Mouse (Mus musculus) layer of hippocampus, postnatal 25 days (tissue): ENCODE measurements around the gene Olfr697. TPM values are rescaled to one million over a fixed set of nuclear protein-coding genes. Genes with fewer than 3 reads are reported as not detected.
"Not testable (repeated sequence)": the region's sequence is repeated elsewhere in the genome, so short reads cannot be mapped to it uniquely, and the experiment has no call there.

Source experiments
- DNase-seq, 2 experiments: peaks; one replicate each; pipeline ENCODE4 v3.0.0; 2022; ENCODE audit warnings: mixed read lengths in 2 of 2, low spot score in 1 of 2; ENCODE audit errors: extremely low spot score in 1 of 2
- total RNA-seq, 2 experiments: library from RNA; stranded (reverse); gene quantifications; 2 replicates each; pipeline ENCODE4 v1.2.3; 2021

The Olfr697 gene
- total RNA-seq: not detected

DNA sequence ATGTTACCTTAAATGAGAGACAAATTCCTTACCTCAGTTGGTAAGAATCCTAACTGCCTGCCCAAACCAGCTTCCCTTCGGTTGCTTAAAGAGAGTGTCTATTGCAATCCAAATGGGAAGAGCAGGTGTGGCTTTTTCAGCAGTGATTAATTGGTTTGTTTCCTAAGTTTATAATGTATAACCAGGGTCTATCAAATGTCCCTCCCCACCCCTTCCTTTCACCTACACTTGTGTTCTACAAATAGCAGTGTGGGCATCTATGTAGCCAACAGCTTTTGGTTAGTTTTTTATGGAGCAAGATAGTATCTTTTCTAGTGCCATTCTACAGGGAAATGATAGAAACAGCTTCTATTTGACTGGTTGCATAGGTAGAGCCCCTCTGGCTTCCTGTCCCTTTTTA lies at the start of gene Olfr697:
Gene Olfr697 (minus strand): TSS at position 101 of the 400 bp plus-strand sequence.
- DNase-seq: no peak

DNA sequence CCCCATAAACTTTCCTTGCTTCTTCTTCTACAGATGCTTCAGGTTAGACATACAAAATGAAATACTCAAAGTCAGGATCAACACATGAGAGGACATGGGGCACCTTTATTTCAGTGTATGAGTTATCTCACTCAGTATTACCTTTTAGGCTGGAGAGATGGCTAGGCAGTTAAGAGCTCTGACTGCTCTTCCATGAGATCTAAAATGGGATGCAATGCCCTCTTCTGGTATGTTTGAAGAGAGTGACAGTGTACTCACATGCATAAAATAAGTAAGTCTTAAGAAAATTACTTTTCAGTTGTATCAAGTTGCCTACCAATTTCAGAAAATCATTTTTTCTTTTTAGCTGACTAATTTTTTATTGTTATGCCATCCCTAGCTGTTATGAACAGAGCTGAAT lies 46.1 kb upstream of the Olfr697 start:
- DNase-seq: no peak

DNA sequence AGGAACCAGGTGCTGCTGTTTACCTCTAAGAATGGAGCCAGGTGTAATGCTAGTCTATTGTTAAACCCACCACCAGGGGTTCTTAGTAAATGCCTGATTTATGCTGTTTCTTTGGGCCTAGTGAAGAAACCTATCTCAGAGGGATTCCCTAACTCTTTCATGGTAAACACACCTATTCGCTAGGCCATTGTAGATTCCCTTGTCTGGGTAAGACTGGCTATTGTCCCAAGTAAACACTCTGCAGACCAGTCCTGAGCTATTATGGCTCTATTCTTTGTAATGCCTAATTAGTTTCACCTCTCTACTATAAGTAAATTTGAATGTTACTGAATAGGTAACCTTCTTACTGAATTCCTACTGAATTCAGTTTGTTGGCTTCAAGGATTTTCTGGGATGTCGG lies 18.8 kb upstream of the Olfr697 start:
- DNase-seq: not testable (repeated sequence)

DNA sequence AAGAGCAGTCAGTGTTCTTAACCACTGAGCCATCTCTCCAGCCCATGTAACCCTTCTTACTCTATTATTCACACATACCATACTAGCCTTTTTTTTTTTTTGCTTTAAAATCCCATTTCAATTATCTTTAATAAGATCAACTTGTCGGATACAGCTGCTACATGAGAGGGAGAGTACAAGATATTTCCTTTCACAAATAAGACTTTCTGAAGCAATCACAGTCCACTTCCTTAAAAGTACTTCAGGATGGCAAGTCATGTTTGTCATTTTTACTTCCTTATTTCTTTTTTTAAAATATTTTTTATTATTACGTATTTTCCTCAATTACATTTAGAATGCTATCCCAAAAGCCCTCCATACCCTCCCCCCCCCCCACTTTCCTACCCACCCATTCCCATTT lies 16.6 kb upstream of the Olfr697 start:
- DNase-seq: no peak

DNA sequence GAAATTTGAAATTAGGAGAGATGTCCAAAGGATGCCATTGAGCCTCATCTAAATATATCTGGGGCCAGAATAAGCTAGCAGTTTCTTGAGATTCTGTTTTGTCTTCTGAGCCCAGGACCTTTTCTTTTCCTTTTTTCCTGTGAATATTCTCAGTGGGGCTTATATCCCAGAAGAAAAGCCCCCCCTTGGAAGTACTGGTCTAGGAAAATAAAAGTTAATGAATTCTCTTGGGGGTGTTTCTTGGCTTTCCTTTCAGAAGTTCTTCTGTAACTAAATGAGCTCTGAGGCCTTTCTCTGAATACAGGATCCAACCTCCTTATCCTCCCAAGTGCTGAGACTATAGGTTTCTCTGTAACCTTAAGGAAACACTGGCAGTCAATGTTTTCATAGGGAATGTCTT lies 13.1 kb upstream of the Olfr697 start, which contains the start of gene Olfr698:
Gene Olfr698 (minus strand): TSS at position 101 of the 400 bp plus-strand sequence.
- no peak for DNase-seq

DNA sequence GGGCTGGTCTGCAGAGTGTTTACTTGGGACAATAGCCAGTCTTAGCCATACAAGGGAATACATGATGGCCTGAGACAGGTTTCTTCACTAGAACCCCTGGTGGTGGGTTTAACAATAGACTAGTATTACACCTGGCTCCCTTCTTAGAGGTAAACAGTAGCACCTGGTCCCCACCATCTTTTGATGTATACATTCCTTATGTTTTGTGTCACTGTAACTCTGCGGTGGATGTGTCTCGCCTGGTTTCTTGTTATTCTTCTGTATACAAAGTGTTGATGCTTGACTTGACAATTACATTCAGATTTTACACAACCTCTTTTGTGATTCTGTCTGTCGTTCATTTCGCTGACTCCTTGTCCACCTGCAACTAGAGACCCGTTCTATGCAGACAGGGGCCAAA lies 3.6 kb upstream of the Olfr697 start:
- no peak for DNase-seq

DNA sequence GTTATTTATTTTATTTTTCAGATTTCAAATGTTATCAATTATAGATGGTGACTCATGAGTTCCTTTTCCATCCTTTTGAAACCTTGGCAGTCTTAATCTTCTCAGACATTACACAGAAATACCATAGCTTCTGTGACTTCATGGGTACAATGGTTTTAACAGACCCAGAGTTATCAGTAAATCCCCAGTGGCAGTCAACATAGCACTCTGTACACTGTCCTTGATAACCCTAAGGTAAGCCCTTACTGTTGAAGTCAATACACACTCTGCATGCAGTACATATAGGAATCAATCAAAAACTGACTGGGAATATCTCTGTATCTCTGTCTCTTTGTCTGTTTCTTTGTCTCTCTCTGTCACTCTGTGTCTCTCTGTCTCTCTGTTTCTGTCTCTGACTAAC lies 5.2 kb downstream of the Olfr697 start:
- DNase-seq: no peak

DNA sequence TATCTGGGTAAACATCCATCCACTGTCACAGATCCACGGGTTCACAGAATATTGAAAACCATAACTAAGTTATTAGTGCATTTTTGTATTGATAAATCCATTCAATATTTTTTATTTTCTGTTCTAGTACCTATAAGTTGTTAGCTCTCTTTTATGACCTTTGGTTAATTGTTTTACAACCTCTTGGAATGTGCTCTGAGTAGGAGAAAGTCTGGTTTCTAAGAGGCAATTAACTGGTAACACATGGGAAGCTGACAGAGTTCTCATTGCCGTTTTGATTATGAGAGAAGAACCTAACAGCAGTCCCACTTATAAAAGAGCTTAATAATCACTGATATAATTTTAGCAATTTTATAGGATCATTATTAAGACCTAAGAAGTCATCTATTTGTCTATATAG lies 8.5 kb downstream of the Olfr697 start:
- DNase-seq: no peak

DNA sequence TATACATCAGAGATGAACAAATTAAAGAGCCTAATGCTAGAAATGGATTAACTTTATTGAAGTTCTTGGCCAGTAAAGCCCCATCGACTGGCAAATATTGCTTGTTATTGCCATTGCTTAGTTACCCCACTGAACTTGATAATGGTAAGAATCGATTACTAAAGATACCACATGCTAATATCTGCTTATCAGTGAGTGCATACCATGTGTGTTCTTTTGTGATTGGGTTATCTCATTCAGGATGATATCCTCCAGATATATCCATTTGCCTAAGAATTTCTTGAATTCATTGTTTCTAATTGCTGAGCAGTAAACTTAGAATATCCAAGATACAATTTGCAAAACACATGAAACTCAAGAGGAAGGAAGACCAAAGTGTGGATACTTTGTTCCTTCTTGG lies 16.6 kb downstream of the Olfr697 start:
- DNase-seq: not testable (repeated sequence)

DNA sequence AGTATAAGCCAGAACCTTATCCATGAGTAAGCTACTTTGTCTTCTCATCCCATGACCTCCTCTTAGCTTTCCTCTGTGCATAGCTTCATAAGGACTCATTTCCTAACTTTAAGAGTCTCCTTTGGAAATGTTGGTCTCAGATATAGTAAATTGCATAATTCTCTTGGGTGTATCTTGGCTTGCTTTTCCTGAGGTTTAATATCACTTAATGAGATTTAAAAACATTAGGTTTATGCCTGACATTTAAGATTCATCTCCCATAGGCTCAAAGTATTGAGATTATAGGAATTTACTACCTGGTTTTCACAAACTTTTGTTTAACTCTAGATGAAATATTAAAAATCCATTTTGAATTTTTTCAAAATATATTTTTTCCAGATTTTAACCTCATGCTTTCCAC lies 25.9 kb downstream of the Olfr697 start, which contains the start of gene Olfr695:
Gene Olfr695 (minus strand): TSS at position 101 of the 400 bp plus-strand sequence.
- DNase-seq: no peak

DNA sequence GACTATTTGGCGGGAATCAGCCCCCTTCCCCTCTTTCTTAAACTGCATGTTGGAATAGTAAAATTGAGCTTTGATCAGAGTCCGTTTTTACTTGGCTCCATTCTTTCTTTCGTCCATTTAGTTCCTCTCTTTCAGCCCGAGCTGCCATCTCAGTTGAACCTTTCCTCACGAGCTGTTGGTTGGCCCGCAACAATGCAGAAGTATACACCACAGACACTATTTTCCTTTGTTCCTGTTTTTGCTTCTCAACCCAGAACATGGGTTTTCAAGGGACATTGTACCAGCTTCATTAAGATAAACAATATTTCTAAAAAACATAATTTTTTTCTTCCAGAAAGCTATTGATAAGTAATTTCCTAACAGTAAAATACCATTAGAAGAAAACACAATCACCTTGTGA lies 30.8 kb downstream of the Olfr697 start:
- no peak for DNase-seq

DNA sequence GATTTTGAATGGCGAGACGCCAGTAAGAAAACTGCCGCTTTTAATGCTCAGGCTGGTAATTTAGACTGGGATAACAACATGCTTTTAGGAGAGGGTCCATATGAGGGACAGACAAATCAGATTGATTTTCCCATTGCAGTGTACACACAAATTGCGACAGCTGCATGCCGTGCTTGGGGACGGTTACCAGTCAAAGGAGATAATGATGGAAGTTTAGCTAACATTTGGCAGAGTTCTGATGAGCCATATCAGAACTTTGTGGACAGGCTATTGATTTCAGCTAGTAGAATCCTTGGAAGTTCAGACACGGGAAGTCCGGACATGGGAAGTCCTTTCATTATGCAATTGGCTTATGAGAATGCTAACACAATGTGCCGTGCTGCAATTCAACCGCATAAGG lies 34.5 kb downstream of the Olfr697 start:
- DNase-seq: not testable (repeated sequence)

DNA sequence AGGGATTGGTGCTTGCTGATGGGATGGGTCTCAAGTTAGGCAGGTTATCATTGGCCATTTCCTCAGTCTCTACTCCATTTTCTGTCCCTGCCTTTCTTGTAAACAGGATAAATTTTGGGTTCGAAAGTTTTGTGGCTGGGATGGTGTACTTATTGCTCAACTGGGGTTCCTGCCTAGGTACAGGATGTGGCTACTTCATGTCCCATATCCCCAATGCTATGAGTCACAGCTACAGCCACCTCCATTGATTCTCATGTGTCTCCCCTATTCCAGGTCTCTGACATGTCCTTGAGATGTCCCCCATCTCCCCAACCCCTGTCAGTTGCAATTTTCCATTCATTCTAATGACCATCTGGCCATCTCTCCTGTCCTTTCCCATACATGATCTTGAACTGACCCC lies 45.4 kb downstream of the Olfr697 start:
- no peak for DNase-seq

DNA sequence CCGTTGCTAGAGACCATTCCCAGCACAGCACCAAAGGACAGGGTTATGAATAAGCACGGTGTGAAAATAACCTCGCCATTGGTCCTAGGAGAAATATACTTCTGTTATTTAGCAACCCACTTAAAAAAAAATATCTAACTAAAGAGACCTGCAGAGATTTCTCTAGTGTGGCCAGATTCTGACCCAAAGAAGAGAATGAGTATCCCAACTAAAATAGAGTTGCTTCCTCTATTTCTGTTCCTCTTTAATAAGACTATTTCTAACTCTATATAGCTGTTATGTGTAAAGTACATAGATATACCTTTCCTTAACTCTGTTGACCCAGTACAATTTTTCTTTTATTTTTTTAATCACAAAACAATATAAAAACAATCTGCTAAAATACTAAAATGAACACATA lies 49.3 kb downstream of the Olfr697 start:
- DNase-seq: no peak

DNA sequence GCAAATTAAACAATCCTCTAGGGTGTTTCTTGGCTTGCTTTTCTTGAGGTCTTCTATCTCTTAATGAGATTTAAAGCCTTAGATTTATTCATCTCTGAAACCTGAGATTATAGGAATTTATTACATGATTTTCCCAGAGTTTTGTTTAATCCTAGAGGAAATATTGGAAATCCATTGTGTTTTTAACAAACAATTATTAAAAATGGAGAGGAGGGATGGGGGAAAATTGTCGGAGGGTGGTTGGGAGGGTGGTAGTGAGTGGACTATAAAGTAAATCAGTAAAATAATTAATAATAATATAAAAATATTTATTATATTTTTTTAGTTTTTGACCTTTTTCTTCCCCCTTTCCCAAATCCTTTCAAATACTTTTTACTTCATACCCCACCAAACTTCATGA lies 50.5 kb downstream of the Olfr697 start, which contains the start of gene Olfr694:
Gene Olfr694 (minus strand): TSS at position 101 of the 400 bp plus-strand sequence.
- DNase-seq: no peak

Other genes starting within 250 kb of the Olfr697 start
- not detected for gene Olfr693, start 61.9 kb downstream of the Olfr697 start, total RNA-seq
- not detected for gene Olfr694, start 50.6 kb downstream of the Olfr697 start, total RNA-seq
- not detected for gene Olfr695, start 26.0 kb downstream of the Olfr697 start, total RNA-seq
- gene Olfr698, start 13.0 kb upstream of the Olfr697 start, total RNA-seq: not detected
- gene Olfr699, start 50.8 kb upstream of the Olfr697 start, total RNA-seq: not detected
- not detected for gene Olfr700, start 66.4 kb upstream of the Olfr697 start, total RNA-seq
- not detected for gene Olfr701, start 71.7 kb upstream of the Olfr697 start, total RNA-seq
- not detected for gene Olfr702, start 91.5 kb upstream of the Olfr697 start, total RNA-seq
- not detected for gene Olfr703, start 100.9 kb upstream of the Olfr697 start, total RNA-seq
- not detected for gene Olfr704, start 120.7 kb upstream of the Olfr697 start, total RNA-seq
- gene Olfr705, start 134.4 kb upstream of the Olfr697 start, total RNA-seq: not detected
- gene Olfr706, start 145.7 kb upstream of the Olfr697 start, total RNA-seq: not detected
- not detected for gene Olfr707, start 158.8 kb upstream of the Olfr697 start, total RNA-seq
- gene Olfr1532-ps1, start 165.6 kb upstream of the Olfr697 start, total RNA-seq: not detected
- not detected for gene Olfr709-ps1, start 189.8 kb upstream of the Olfr697 start, total RNA-seq
- not detected for gene Olfr710, start 205.9 kb upstream of the Olfr697 start, total RNA-seq
- under 1 TPM; 0.07 to 0.10 TPM for gene Olfr6, start 221.5 kb upstream of the Olfr697 start, total RNA-seq
- not detected for gene Olfr711, start 233.0 kb upstream of the Olfr697 start, total RNA-seq